Mouse (Mus musculus): ENCODE data around the gene Snd1.

DNA sequence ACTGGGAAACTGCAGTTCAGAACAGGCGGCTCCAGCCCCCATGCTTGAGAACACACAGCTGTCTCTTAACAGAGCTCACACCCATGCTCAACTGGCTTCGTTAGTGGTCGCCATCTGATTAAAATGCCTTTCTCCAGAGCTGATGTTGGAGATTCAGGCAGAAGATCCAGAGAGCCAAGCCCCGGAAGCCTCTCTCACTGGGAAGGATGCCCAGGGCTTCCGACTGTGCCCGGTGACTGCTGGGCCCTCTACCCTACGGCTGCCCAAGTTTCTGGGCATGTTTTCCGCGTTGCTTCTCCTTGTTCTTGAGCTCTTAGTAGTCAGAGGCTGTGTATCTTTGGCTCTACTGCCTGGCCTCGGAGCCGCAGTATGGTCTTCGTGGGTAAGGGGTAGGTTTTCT, 447.4 kb downstream of the Snd1 start:
- TF ChIP-seq CTCF (IDR thresholded peaks at IDR 0.05; ENCODE audit: borderline replicate concordance, insufficient read depth, low read length), result no peak
- no peak for TF ChIP-seq POLR2A (IDR thresholded peaks at IDR 0.05; ENCODE audit: low read depth, low read length)

Data from embryonic fibroblast, embryonic 13.5 days (primary cell).